Mouse (Mus musculus) forebrain, embryonic 16.5 days (tissue): ENCODE measurements around the gene Naxd. TPM values are rescaled to one million over a fixed set of nuclear protein-coding genes. Genes with fewer than 3 reads are reported as not detected.
A peak's percentile ranks its signal among the peaks of the same experiment; 100 is the strongest.
"Not testable (repeated sequence)": the region's sequence is repeated elsewhere in the genome, so short reads cannot be mapped to it uniquely, and the experiment has no call there.

ENCODE experiments used
- ATAC-seq: fragments of 200-750 bp; cut with Nextera tagmentation; 2 replicates; pipeline ENCODE4 v1.8.0; 2017; ENCODE audit warnings: mild to moderate bottlenecking, moderate library complexity
- H3K27ac ChIP-seq: fragments of 300-500 bp; sonication (generic); 2 replicates; pipeline ENCODE4 v1.5.1; 2014; ENCODE audit warnings: low read length, control low read depth
- H3K27me3 ChIP-seq: fragments of 300-500 bp; sonication (generic); replicated peaks from 2 replicates; pipeline ENCODE4 v1.6.1; 2014; ENCODE audit warnings: low read length; ENCODE audit not compliant: control insufficient read depth, insufficient read depth
- H3K36me3 ChIP-seq: fragments of 300-500 bp; sonication (generic); 2 replicates; pipeline ENCODE4 v1.6.1; 2014; ENCODE audit not compliant: control insufficient read depth, insufficient read depth
- H3K4me1 ChIP-seq: fragments of 300-500 bp; sonication (generic); replicated peaks from 2 replicates; pipeline ENCODE4 v1.6.1; 2014; ENCODE audit warnings: low read length; ENCODE audit not compliant: control insufficient read depth, insufficient read depth
- H3K4me2 ChIP-seq: fragments of 300-500 bp; sonication (generic); 2 replicates; pipeline ENCODE4 v1.6.1; 2014; ENCODE audit warnings: mild to moderate bottlenecking, low read length, control low read depth
- H3K4me3 ChIP-seq: fragments of 300-500 bp; sonication (generic); replicated peaks from 2 replicates; pipeline ENCODE4 v1.5.1; 2014; ENCODE audit warnings: mild to moderate bottlenecking, low read length, control low read depth
- H3K9ac ChIP-seq: fragments of 300-500 bp; sonication (generic); replicated peaks from 2 replicates; pipeline ENCODE4 v1.6.1; 2014; ENCODE audit warnings: low read depth, low read length, control low read depth
- H3K9me3 ChIP-seq: fragments of 300-500 bp; sonication (generic); 2 replicates; pipeline ENCODE4 v1.6.1; 2016; ENCODE audit warnings: low read length; ENCODE audit not compliant: control insufficient read depth
- WGBS: fragments of 180-500 bp; shearing (Covaris S2); extraction: QIAGEN DNeasy Blood & Tissue Kit; methylation state at CpG from one replicate; pipeline ENCODE4 v1.1.7; 2014; 5-methylcytosine and 5-hydroxymethylcytosine counted together
- polyA plus RNA-seq: library from polyadenylated mRNA; unstranded; fragments of >200 nt; fragmentation: Nextera tagmentation; extraction: Ambion mirVana; gene quantifications from 2 replicates; pipeline ENCODE4 v1.2.1, GENCODE M21; 2015

Gene Naxd
- polyA plus RNA-seq, 1 experiment from 2014 or later = 168 TPM

DNA sequence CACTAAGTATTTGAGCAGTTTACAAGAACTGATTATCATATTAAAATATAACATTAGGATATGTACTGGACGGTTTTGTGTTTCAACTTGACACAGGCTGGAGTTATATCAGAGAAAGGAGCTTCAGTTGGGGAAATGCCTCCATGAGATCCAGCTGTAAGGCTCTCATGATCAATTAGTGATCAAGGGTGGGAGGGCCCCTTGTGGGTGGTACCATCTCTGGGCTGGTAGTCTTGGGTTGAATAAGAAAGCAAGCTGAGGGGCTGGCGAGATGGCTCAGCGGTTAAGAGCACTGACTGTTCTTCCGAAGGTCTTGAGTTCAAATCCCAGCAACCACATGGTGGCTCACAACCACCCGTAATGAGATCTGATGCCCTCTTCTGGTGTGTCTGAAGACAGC lies 30.8 kb upstream of the Naxd start:
- 52% methylated on average over 4 of the region's 5 CpGs for WGBS
- not testable (repeated sequence) for H3K4me1 ChIP-seq, H3K27me3 ChIP-seq, H3K9me3 ChIP-seq, H3K9ac ChIP-seq, H3K27ac ChIP-seq, ATAC-seq, H3K4me3 ChIP-seq, H3K36me3 ChIP-seq, H3K4me2 ChIP-seq

DNA sequence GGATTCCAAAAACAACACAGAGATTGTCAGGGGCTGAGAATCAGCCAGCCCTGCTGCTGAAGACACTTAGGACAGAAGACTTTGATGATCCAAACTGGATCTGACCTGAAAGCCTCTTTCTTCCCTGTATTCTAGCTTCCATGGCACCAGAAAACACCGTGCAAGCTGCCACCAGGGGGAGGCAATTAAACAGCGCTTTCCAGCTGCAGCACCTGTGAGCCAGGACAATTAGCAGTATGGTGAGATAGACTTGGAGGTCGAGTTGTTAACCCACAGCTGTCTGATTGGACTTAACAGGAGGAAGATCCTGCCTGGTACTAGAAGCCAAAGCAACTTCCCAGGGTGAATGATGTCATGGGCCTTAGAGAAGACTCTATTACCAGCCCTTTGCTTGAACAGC lies 28.2 kb upstream of the Naxd start:
- no peak overlapping the region for H3K4me3 ChIP-seq
- WGBS = 5% methylated on average over 3 of the region's 3 CpGs
- no peak overlapping the region for H3K4me2 ChIP-seq
- ATAC-seq = no peak
- H3K27me3 ChIP-seq = 0 out of 2 replicates have a peak, but pooled peaks cover 6% of the 10 kb centered on the region
- H3K36me3 ChIP-seq = no peaks in the 10 kb centered on the region
- H3K9me3 ChIP-seq = peaks cover 2% of the 10 kb centered on the region; the same call in 1 of the 2 replicates
- no peak overlapping the region for H3K27ac ChIP-seq
- no peaks in the 10 kb centered on the region for H3K4me1 ChIP-seq
- no peak overlapping the region for H3K9ac ChIP-seq

- H3K27ac ChIP-seq = no peak overlapping the region
- no peak overlapping the region for H3K9ac ChIP-seq
- 72% methylated on average over 7 of the region's 7 CpGs for WGBS
- no peaks in the 10 kb centered on the region for H3K4me1 ChIP-seq
- peaks cover 13% of the 10 kb centered on the region for H3K27me3 ChIP-seq
- H3K4me2 ChIP-seq = no peak overlapping the region
- no peaks in the 10 kb centered on the region for H3K36me3 ChIP-seq
- peaks cover 2% of the 10 kb centered on the region; the same call in 1 of the 2 replicates for H3K9me3 ChIP-seq
- ATAC-seq = no peak
- no peak overlapping the region for H3K4me3 ChIP-seq
Measured at GRCm38 (mm10) chr8:11470694-11471093, 26.6 kb upstream of the Naxd start.

- no peak overlapping the region for H3K9ac ChIP-seq
- no peak overlapping the region for H3K4me3 ChIP-seq
- H3K4me2 ChIP-seq = no peak overlapping the region
- H3K9me3 ChIP-seq = peaks cover 2% of the 10 kb centered on the region; the same call in 1 of the 2 replicates
- H3K27me3 ChIP-seq = peaks cover 19% of the 10 kb centered on the region
- no peaks in the 10 kb centered on the region for H3K36me3 ChIP-seq
- H3K27ac ChIP-seq = no peak overlapping the region
- WGBS = 28% methylated on average over 8 of the region's 8 CpGs
- ATAC-seq = no peak
- peaks cover under 1% of the 10 kb centered on the region; the same call in 1 of the 2 replicates for H3K4me1 ChIP-seq
Measured at GRCm38 (mm10) chr8:11471309-11471708, 26.0 kb upstream of the Naxd start.

- 44% methylated on average over 4 of the region's 4 CpGs for WGBS
- H3K4me3 ChIP-seq = no peak overlapping the region
- no peak for ATAC-seq
- peaks cover 36% of the 10 kb centered on the region for H3K27me3 ChIP-seq
- no peak overlapping the region for H3K27ac ChIP-seq
- no peaks in the 10 kb centered on the region for H3K9me3 ChIP-seq
- H3K9ac ChIP-seq = no peak overlapping the region
- no peak overlapping the region for H3K4me2 ChIP-seq
- H3K4me1 ChIP-seq = peaks cover 13% of the 10 kb centered on the region
- no peaks in the 10 kb centered on the region for H3K36me3 ChIP-seq
Measured at GRCm38 (mm10) chr8:11473072-11473471, 24.2 kb upstream of the Naxd start.

DNA sequence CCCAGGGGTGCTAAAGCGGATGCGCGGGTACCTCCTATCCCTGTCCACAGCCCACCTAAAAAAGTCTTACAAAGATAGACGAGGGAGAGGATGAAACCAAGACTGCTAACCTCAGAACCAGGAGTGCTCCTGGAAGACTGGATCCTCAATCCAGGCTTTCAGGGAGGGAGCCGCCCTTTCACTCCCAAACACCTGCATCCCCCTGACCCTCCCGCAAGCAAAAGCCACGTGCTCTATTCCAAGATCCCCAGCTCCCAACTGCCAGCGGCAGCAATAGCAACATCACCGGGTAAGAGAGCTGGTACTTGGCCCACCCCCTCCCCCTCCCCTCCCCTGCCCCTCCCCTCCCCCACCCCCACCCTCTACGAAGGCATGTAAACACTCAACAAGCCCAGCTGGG lies 21.9 kb upstream of the Naxd start:
- H3K36me3 ChIP-seq = no peaks in the 10 kb centered on the region

GRCm38 (mm10) chr8:11475876-11476275 lies 21.4 kb upstream of the Naxd start:
- H3K36me3 ChIP-seq = no peaks in the 10 kb centered on the region
- WGBS = 19% methylated on average over 2 of the region's 2 CpGs
- no peak overlapping the region for H3K4me3 ChIP-seq
- H3K27ac ChIP-seq = no peak overlapping the region
- H3K4me1 ChIP-seq = peaks cover 18% of the 10 kb centered on the region
- H3K4me2 ChIP-seq = no peak overlapping the region
- no peak for ATAC-seq
- H3K27me3 ChIP-seq = peaks cover 60% of the 10 kb centered on the region
- no peak overlapping the region for H3K9ac ChIP-seq
- no peaks in the 10 kb centered on the region for H3K9me3 ChIP-seq

More for the DNA sequence above, 21.9 kb upstream of the Naxd start:
- Histone ChIP-seq H3K27ac (no peak overlapping the region), H3K4me3 (no peak overlapping the region), H3K9me3 (no peaks in the 10 kb centered on the region), H3K4me2 (no peak overlapping the region), H3K4me1 (peaks cover 18% of the 10 kb centered on the region), H3K9ac (no peak overlapping the region), H3K27me3 (peaks cover 57% of the 10 kb centered on the region)
- ATAC-seq = no peak
- 10% methylated on average over 9 of the region's 10 CpGs for WGBS

DNA sequence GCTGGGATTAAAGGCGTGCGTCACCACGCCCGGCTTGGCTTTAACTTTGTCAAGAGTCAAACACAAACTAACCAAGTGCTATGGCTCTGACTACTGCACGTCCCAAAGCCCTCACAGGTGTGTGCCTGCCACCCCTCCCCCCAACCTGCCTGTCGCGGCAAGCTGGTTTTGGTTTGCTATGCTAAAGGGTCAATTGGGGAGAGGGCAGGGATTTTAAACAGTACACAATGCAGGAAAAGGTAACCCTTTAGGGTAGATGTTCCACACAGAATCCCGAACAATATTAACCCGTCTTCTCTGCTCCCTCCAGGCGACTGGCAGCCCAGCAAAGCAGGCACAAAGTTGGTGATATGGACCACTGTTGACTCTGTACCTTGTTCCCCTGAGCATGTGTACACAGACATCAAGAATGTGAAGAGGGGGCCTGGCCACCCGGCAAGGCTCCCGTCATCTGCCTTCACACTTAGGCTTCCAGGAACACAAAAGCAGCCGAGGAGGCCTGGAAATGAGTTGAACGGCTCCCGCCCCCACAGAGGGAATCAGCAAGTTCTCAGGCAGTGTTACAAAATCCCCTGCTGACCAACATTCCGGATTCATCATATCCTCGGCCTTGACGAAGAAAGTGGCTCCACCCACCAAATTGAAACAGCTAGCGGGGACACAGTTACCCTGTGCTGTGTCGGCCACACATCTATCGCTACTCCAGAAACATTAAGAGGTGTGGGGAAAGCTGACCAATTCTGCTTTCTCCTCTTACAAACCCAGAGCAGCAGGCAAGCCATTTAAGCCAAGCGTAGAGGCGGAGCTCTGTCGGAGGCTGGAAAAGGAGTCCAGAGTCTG lies 20.7 kb upstream of the Naxd start:
- Histone ChIP-seq H3K4me1 (peaks cover 18% of the 10 kb centered on the region), H3K4me3 (peak overlapping the region; percentile 14; the same call in 1 of the 2 replicates), H3K9me3 (no peaks in the 10 kb centered on the region), H3K27ac (no peak overlapping the region), H3K36me3 (no peaks in the 10 kb centered on the region), H3K4me2 (peak overlapping the region; percentile 31), H3K9ac (no peak overlapping the region), H3K27me3 (peaks cover 62% of the 10 kb centered on the region)
- no peak for ATAC-seq
- 9% methylated on average over 24 of the region's 24 CpGs for WGBS

GRCm38 (mm10) chr8:11477178-11477553 lies 20.1 kb upstream of the Naxd start:
- Histone ChIP-seq H3K27me3 (peaks cover 64% of the 10 kb centered on the region), H3K36me3 (no peaks in the 10 kb centered on the region), H3K4me2 (peak overlapping the region; percentile 31), H3K9ac (no peak overlapping the region), H3K27ac (no peak overlapping the region), H3K4me1 (peaks cover 18% of the 10 kb centered on the region), H3K4me3 (peak overlapping the region; percentile 14; the same call in 1 of the 2 replicates), H3K9me3 (no peaks in the 10 kb centered on the region)
- ATAC-seq = no peak
- WGBS = 4% methylated on average over 9 of the region's 9 CpGs
